Mouse (Mus musculus) monocyte, adult 5-6 weeks (primary cell): ENCODE results near the gene Sumo2. TPM values are rescaled to one million over a fixed set of nuclear protein-coding genes. Genes with fewer than 3 reads are reported as not detected.
"Not testable (repeated sequence)": the region's sequence is repeated elsewhere in the genome, so short reads cannot be mapped to it uniquely, and the experiment has no call there.

Experiments used
- ATAC-seq: fragments of 153-309, 156-312 bp; replicated peaks from 2 replicates; pipeline ENCODE4 v1.8.0; 2017; ENCODE audit warnings: mild to moderate bottlenecking; ENCODE audit not compliant: low TSS enrichment, insufficient number of reproducible peaks, severe bottlenecking, poor library complexity, low FRiP score
- total RNA-seq: library from RNA; stranded (forward); fragments of 200-1000, 200-491, 200-594 nt; gene quantifications from 3 replicates; pipeline ENCODE4 v1.2.3, GENCODE M21; 2017

The Sumo2 gene
- total RNA-seq, 1 experiment from 2014 or later, result 417 TPM

DNA sequence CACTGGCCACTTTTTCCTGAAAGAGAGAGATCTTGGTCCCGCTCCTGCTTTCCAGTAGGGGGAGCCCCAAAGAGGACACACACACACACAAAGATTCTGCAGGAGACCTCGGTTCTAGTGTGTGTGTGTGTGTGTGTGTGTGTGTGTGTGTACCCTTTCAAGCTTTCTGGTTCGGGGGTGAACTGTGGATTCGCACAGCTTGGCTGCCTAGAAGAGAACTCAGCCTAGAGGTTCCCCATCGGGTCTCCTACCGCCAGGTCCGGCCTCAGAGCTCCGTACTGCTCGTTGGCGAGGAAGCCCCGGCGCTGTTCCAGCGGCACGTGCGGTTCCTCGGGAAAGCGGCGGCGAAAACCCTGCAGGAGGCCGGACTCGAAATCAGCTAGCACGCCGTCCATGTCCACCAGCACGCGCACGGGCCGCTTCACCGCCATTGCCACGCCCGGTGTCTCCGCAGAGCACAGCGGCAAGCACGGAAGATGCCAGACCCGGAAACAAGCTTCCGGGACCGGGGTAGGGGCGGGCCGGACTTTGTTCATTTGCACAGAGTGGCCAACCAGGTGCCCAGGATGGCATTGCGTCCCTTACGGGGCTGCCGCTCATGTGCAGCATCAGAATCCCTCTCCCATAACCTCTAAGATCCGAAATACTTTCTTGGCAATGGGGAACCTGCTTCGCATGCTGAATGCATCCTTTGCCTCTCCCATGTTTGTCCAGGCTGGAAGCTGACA lies 44.6 kb downstream of the Sumo2 start, which contains the start of gene Nt5c:
TSS of gene Nt5c (minus strand) at position 507 of the 728 bp plus-strand sequence.
- peak; percentile 96 for ATAC-seq

DNA sequence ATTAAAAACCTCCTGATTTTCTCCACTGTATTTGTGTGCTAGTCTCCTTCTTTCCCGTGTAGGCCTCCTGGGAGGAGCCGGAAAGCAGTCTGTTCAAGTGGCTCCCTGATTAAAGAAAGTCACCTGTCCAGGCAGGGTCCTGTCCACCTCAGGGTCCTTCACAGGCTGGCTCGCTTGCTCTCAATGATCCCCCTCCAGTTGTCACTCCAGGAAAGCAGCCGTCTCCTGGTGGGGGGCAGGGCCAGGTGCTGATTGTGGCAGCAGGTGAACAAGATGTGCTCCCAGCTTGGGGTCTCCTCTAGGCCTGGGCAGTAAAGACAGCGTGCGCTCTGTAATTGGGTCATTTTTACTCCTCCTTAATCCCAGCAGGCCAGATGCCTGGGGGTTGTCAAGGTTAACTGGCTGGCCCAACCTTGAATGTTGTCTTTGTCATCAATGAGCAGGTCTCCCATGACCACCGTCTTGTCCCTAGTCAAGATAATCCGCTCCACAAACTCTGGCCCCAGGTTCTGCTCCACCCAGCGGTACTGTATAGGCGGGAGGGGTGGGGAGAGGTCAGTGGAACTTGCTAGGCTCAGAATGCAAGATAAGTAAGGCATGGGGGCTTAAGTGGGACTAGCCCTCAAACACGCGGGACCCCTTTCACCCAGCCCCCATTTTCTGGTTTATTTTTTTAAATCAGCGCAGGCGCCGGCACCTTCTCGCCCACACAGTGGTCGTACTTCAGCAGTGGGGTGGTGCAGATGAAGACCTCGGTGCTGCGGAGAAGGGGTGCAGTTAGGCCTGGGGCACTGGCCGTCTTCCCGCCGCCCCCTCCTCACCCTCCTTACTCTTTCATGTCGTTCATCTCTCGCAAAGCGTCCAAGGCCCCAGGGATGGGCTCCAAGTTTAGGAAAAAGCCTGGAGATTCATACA lies 45.4 kb downstream of the Sumo2 start:
- no peak for ATAC-seq

DNA sequence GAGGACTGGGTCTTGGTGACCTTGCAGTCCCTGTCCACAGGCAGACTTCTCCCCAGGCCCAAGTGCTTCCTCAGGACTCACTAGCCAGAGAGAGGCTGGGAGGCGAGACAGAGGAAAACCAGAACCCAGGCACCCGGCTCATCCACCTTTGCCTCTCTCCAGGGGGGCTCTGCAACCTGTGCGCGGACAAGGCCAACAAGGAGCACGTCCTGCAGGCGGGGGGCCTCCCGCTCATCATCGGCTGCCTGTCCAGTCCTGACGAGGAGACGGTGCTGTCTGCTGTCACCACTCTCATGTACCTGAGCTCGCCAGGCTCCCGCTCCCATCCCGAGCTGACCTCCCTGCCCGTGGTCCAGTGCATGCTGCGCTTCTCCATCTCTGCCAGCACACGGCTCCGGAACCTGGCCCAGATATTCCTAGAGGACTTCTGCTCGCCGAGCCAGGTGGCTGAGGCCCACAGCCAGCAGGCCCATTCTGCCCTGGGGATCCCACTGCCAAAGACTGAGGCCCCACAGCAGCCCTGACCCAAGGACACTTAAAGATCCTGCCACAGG lies 47.4 kb downstream of the Sumo2 start:
- ATAC-seq, result no peak

DNA sequence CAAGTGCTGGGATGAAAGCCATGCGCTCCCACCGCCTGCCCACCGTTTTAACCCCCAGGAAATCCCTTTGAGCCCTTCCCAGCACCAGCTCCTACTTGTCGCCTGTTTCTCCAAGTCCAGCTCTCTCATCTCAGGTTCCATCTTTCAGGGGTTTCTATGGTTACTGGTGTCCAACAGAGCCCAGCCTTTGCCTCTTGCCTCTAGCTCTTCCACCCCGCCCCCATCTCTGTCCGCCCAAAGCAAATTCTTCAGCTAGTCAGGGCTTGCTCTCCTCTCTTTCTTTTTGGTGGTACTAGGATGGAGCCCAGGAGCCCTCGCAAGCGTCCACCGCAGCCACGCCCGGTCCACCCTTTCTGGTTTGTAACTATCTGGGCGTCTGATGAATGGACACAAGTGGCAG lies 50.9 kb downstream of the Sumo2 start:
- ATAC-seq, result no peak

DNA sequence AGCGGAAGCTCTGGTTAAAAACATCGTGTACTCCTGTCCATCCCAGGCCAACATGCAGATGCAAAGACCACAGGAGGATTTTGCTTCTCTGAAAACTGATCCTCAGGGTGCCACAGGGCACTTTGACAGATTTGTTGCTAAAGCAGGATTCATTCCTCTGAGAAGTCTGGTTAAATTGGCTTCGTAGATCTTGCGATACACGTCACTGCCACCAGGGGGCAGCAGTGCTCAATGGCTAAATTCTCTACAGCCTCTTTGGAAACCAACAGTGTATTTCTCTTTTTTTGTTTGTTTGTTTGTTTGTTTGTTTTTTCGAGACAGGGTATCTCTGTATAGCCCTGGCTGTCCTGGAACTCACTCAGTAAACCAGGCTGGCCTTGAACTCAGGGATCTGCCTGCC lies 52.4 kb downstream of the Sumo2 start:
- ATAC-seq, result peak; percentile 62; the same call in 1 of the 2 replicates

DNA sequence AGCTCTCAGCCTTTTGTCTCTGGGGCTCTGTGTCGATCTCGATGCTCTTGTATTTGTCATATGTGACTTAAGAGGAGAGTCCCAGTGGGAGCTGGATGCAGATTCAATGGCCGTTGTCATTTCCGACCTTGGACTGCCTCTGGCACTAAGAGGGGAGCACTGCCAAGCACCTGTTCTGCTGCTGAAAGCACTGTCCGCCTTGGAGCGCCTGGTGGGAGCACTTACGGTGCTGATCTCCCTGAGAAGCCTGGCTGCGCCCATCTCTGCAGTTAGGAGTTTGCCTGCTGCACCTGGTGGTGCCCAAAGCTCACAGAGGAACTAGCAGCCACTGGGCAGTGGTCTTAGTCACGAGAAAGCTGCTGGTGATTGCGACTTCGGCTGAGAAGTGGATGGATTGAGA lies 52.8 kb downstream of the Sumo2 start:
- no peak for ATAC-seq

DNA sequence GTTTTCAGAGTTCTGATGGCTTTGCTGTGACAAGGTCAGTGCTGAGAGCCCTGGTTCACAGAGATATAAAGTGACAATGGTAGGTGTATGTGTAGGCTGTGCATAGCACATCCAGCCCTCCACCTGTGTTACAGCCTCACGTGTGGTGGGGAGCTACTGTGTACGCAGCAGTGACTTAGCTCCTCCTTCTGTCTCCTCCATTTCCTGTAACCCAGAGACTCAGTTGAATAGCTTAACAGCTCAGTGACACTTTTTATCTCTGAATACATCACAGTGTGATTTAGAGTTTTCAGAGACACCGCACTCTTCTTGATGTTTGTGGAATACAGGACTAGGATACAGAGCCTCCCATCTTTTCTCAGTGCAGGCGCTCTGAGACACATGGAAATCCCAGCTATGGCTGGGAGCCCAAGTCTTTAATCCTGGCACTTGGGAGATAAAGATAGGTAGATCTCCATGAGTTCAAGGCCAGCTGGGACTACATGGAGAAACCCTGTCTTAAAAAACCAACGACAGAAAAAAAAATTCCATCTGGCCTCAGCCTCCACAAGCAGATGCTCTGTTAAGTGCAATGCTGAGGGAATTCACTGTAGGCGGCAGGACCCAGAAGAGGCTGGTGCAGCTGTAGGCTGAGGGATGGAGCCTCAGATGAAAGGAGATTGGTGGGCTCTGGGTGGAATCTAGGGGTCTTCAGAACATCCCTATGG lies 54.4 kb downstream of the Sumo2 start:
- ATAC-seq, result no peak

DNA sequence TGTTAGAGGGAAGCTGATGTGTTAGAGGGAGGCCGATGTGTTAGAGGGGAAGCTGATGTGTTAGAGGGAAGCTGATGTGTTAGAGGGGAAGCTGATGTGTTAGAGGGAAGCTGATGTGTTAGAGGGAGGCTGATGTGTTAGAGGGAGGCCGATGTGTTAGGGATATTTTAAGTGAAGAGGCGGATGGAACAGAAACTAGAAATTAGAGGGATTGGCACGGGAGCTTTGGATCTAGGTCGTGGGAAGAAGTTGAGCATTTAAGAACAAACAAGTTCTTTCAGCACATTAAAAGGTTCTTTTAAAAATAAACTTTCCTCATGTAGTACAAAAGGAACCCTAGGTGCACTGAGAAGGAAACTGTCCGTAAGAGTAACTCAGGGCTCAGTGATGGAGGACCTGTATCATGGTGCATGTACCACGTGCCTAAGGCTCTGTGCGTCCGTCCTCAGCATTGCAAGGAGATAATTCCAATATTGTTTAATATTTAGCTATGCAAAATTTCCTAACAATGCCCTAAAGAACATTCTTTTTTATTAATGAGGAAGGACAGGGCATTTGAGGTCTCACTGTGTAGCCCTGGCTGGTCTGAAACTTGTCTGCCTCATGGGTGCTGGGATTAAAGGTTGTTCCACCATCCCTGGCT lies 57.7 kb downstream of the Sumo2 start:
- no peak for ATAC-seq

DNA sequence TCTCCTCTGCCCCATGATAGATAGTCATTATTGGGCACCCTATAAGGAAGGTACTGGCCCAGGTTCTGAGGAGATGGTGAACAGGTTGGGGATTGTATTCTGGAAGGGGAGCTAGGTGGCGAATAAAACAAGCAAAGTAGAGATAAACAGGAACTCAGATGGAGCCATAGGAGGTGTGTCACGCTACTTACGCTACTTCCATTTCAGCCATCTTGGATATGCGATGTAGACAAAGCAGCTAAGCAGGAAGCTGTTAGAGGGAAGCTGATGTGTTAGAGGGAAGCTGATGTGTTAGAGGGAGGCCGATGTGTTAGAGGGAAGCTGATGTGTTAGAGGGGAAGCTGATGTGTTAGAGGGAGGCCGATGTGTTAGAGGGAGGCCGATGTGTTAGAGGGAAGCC lies 58.7 kb downstream of the Sumo2 start:
- peak; percentile 75 for ATAC-seq

DNA sequence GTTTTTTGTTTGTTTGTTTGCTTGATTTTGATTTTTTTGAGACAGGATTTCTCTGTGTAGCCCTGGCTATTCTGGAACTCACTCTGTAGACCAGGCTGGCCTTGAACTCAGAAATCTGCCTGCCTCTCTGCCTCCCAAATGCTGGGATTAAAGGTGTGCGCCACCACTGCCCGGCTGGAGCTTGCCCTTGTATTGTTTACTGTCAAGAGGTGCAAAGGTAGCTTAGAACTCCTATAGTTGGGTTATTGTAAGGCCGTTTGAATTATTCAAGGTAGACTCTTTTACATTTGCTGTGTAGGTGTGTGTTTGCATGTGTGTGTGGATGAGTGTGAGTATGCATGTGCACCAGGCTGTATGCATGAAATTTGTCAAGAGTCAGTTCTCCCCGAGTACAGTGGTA lies 59.4 kb downstream of the Sumo2 start:
- ATAC-seq, result not testable (repeated sequence)

DNA sequence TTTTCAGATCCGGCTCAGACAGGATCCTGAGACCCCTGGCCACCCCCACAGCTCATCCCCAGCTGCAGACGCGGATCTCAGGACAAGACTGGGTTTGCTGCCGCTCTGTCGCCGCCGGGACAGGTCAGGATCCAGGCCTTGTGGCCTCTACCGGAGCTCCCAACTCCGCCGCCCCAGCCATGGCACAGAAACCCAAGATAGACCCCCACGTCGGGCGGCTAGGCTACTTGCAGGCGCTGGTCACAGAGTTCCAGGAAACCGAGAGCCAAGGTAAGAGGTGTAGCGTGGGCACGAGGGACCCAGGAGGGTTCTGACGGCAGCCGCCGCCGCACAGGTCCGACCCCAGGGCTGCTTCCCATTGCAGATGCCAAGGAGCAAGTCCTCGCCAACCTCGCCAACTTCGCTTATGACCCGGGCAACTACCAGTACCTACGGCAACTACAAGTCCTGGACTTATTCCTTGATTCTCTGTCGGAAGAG lies 60.3 kb downstream of the Sumo2 start:
- no peak for ATAC-seq

DNA sequence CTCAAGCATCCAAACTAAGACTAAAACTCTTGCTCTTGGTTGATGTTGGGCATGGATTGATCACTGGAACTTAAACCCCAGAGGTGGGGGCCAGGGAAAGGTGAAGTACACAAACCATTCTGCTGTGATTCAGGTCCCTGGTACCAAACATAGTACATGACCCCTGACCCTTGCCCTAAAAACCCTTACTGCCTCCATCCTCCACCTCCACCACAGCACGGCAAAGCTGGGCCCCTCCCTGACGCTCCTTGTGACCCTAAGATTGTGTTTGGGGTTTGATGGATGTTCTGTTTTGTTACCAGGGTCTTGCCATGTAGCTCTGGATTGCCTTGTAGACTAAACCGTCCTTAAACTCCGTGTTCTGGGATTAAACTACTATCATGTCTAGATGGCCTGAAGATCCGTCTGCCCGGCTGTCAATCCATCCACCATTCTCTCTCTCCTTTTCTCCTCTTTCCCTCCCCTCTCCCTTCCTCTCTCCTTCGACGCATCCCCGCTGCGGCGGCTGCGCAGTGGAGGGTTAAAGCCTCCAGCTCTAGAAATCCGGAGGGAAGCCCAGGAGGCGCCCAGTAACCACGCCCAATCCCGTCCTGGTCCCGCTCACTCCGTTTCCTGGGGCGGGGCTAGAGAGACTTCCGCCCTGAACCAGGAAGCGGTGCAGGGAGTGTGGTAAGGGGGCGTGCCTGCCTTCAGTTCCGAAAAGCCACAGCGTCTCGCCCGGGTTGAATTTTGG lies 60.9 kb downstream of the Sumo2 start, which contains the start of gene Armc7:
TSS of gene Armc7 (plus strand) at position 643 of the 733 bp plus-strand sequence.
- peak; percentile 80 for ATAC-seq

DNA sequence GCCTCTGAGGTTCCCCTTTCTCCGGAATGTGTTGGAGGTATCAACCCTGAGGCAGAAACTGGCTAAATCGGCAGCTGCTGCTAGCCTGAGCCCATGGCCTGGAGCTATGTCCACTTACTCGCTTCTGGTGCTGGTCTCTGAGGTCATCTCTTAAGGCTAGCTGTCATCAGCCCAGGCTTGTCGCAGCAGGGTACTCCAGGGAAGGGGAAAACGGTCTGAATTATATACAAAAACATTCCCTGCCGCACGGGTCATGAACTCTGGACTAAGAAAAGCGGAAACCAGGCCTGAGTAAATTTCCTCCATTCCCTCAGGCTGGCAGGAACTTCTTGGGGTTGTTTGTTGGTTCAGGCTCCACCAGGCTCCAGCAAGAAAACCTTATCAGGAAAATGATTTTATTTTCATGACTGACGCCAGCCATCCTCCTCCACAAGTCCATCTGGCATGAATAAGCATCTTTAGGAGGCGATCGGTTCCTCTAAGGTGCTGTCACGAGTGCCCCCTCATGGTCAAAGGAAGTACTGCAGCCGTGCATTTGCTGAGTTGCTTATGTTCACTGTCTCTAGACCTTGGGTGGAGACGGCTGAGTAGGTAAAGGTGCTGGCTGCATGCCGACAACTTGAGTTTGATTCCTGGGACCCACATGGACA lies 62.3 kb downstream of the Sumo2 start:
- peak; percentile 50 for ATAC-seq

Other genes with a start within 250 kb of the Sumo2 start
- gene Fads6, start 238.6 kb downstream of the Sumo2 start, total RNA-seq, result 0.11 to 0.78 TPM (median 0.38 TPM) in 3 replicates
- gene Otop2, start 229.1 kb downstream of the Sumo2 start, total RNA-seq, result not detected in 3 replicates
- not detected in 3 replicates for gene Ush1g, start 214.2 kb downstream of the Sumo2 start, total RNA-seq
- gene Otop3, start 201.5 kb downstream of the Sumo2 start, total RNA-seq, result 0.39 TPM in 1 of 3 replicates, not detected in the others
- 4.7 to 13.4 TPM (median 7.5 TPM) in 3 replicates for gene Hid1, start 168.5 kb downstream of the Sumo2 start, total RNA-seq
- not detected in 3 replicates for gene Cdr2l, start 154.4 kb downstream of the Sumo2 start, total RNA-seq
- 57.9 to 84.5 TPM (median 60.9 TPM) in 3 replicates for gene Mrpl58, start 132.5 kb downstream of the Sumo2 start, total RNA-seq
- 553 to 728 TPM (median 631 TPM) in 3 replicates for gene Atp5h, start 116.3 kb downstream of the Sumo2 start, total RNA-seq
- 20.7 to 29.6 TPM (median 24.3 TPM) in 3 replicates for gene Kctd2, start 116.1 kb downstream of the Sumo2 start, total RNA-seq
- gene Trim80, start 95.7 kb downstream of the Sumo2 start, total RNA-seq, result not detected in 3 replicates
- 0.39 TPM in 1 of 3 replicates, not detected in the others for gene Slc16a5, start 73.8 kb downstream of the Sumo2 start, total RNA-seq
- 23.8 to 24.6 TPM (median 24.2 TPM) in 3 replicates for gene Armc7, start 60.6 kb downstream of the Sumo2 start, total RNA-seq
- gene Nt5c, start 44.4 kb downstream of the Sumo2 start, total RNA-seq, result 154 to 190 TPM (median 179 TPM) in 3 replicates
- 230 to 253 TPM (median 234 TPM) in 3 replicates for gene Jpt1, start 21.9 kb downstream of the Sumo2 start, total RNA-seq
- gene Nup85, start 28.2 kb upstream of the Sumo2 start, total RNA-seq, result 44.3 to 90.7 TPM (median 75.8 TPM) in 3 replicates
- 20.4 to 30.1 TPM (median 20.7 TPM) in 3 replicates for gene Mrps7, start 67.6 kb upstream of the Sumo2 start, total RNA-seq
- gene Gga3, start 67.8 kb upstream of the Sumo2 start, total RNA-seq, result 32.1 to 47.8 TPM (median 37.8 TPM) in 3 replicates
- gene Mif4gd, start 76.7 kb upstream of the Sumo2 start, total RNA-seq, result 37.5 to 42.1 TPM (median 41.2 TPM) in 3 replicates
- 14.2 to 23.5 TPM (median 15.3 TPM) in 3 replicates for gene Slc25a19, start 92.0 kb upstream of the Sumo2 start, total RNA-seq
- gene Grb2, start 172.3 kb upstream of the Sumo2 start, total RNA-seq, result 28.1 to 56.7 TPM (median 47.2 TPM) in 3 replicates
- gene Tmem94, start 229.2 kb upstream of the Sumo2 start, total RNA-seq, result 10.8 to 33.1 TPM (median 10.9 TPM) in 3 replicates